Mouse (Mus musculus) cerebellum, adult 18-20 months (tissue): Measurements from ENCODE around the gene Gm4553.
"Not testable (repeated sequence)": the region's sequence is repeated elsewhere in the genome, so short reads cannot be mapped to it uniquely, and the experiment has no call there.

ENCODE experiments used
- DNase-seq, 2 experiments: peaks; one replicate each; pipeline ENCODE4 v3.0.0; 2021

Gene Gm4553

GRCm38 (mm10) chr7:142165639-142166038 lies at the start of gene Gm4553:
Gene Gm4553 (minus strand): TSS chr7:142165739.
- DNase-seq = not testable (repeated sequence)

GRCm38 (mm10) chr7:142212136-142212535 lies 46.6 kb upstream of the Gm4553 start:
- DNase-seq = not testable (repeated sequence)

- no peak for DNase-seq
Measured at GRCm38 (mm10) chr7:142211559-142211958, 46.0 kb upstream of the Gm4553 start, which contains the start of gene Gm7579. Gene Gm7579 (plus strand): TSS chr7:142211859.

GRCm38 (mm10) chr7:142206891-142207290 lies 41.4 kb upstream of the Gm4553 start:
- not testable (repeated sequence) for DNase-seq

GRCm38 (mm10) chr7:142205488-142205887 lies 39.9 kb upstream of the Gm4553 start:
- no peak for DNase-seq

- DNase-seq = no peak
Measured at GRCm38 (mm10) chr7:142201064-142201463, 35.5 kb upstream of the Gm4553 start, which contains the start of gene Krtap5-3. Gene Krtap5-3 (plus strand): TSS chr7:142201364.

GRCm38 (mm10) chr7:142198748-142199147 lies 33.2 kb upstream of the Gm4553 start:
- no peak for DNase-seq

- DNase-seq = no peak
Measured at GRCm38 (mm10) chr7:142190289-142190688, 24.8 kb upstream of the Gm4553 start, which contains the start of gene Gm10153. Gene Gm10153 (minus strand): TSS chr7:142190389.

GRCm38 (mm10) chr7:142188156-142188555 lies 22.6 kb upstream of the Gm4553 start:
- DNase-seq = no peak

GRCm38 (mm10) chr7:142181021-142181420 lies 15.5 kb upstream of the Gm4553 start:
- DNase-seq = no peak

- DNase-seq = no peak
Measured at GRCm38 (mm10) chr7:142178685-142179084, 13.1 kb upstream of the Gm4553 start.

- DNase-seq = not testable (repeated sequence)
Measured at GRCm38 (mm10) chr7:142175905-142176304, 10.4 kb upstream of the Gm4553 start, which contains the start of gene Krtap5-2. Gene Krtap5-2 (minus strand): TSS chr7:142176005.

GRCm38 (mm10) chr7:142169836-142170235 lies 4.3 kb upstream of the Gm4553 start:
- no peak for DNase-seq

- DNase-seq = no peak
Measured at GRCm38 (mm10) chr7:142159366-142159765, 6.2 kb downstream of the Gm4553 start.

GRCm38 (mm10) chr7:142157013-142157412 lies 8.5 kb downstream of the Gm4553 start, which contains the start of gene Gm29735:
Gene Gm29735 (minus strand): TSS chr7:142157113.
- DNase-seq = not testable (repeated sequence)

- DNase-seq = no peak
Measured at GRCm38 (mm10) chr7:142155308-142155707, 10.2 kb downstream of the Gm4553 start.

GRCm38 (mm10) chr7:142152191-142152590 lies 13.3 kb downstream of the Gm4553 start:
- no peak for DNase-seq

- DNase-seq = no peak
Measured at GRCm38 (mm10) chr7:142148633-142149032, 16.9 kb downstream of the Gm4553 start.

- DNase-seq = peak; percentile 39 to 42
Measured at GRCm38 (mm10) chr7:142146033-142146432, 19.5 kb downstream of the Gm4553 start.

- no peak for DNase-seq
Measured at GRCm38 (mm10) chr7:142145413-142145940, 20.1 kb downstream of the Gm4553 start.

- no peak for DNase-seq
Measured at GRCm38 (mm10) chr7:142144507-142144906, 21.0 kb downstream of the Gm4553 start, which contains the start of gene Gm45337. Gene Gm45337 (minus strand): TSS chr7:142144607.

- DNase-seq = not testable (repeated sequence)
Measured at GRCm38 (mm10) chr7:142143506-142144010, 22.0 kb downstream of the Gm4553 start.

- no peak for DNase-seq
Measured at GRCm38 (mm10) chr7:142140696-142141095, 24.8 kb downstream of the Gm4553 start.

GRCm38 (mm10) chr7:142135934-142136333 lies 29.6 kb downstream of the Gm4553 start, which contains the start of gene Gm39115:
Gene Gm39115 (minus strand): TSS chr7:142136034.
- DNase-seq = not testable (repeated sequence)
